Mouse (Mus musculus) heart, embryonic 11.5 days (tissue): ENCODE measurements around the gene Rnaseh2c. TPM values are rescaled to one million over a fixed set of nuclear protein-coding genes. Genes with fewer than 3 reads are reported as not detected.

ENCODE experiments used
- ATAC-seq: fragments of 200-750 bp; cut with Nextera tagmentation; replicated peaks from 2 replicates; pipeline ENCODE4 v1.8.0; 2017; ENCODE audit warnings: moderate library complexity; ENCODE audit not compliant: insufficient number of reproducible peaks, low FRiP score, low TSS enrichment
- H3K27ac ChIP-seq: fragments of 300-500 bp; sonication (generic); 2 replicates; pipeline ENCODE4 v1.5.1; 2014; ENCODE audit warnings: mild to moderate bottlenecking, low read depth, low read length
- H3K27me3 ChIP-seq: fragments of 300-500 bp; sonication (generic); 2 replicates; pipeline ENCODE4 v1.6.1; 2014; ENCODE audit warnings: mild to moderate bottlenecking, low read length, mixed read lengths; ENCODE audit not compliant: control insufficient read depth, insufficient read depth
- H3K36me3 ChIP-seq: fragments of 300-500 bp; sonication (generic); 2 replicates; pipeline ENCODE4 v1.6.1; 2014; ENCODE audit warnings: mild to moderate bottlenecking, low read length, moderate library complexity, mixed read lengths; ENCODE audit not compliant: control insufficient read depth, insufficient read depth
- H3K4me1 ChIP-seq: fragments of 300-500 bp; sonication (generic); 2 replicates; pipeline ENCODE4 v1.6.1; 2014; ENCODE audit warnings: low read length; ENCODE audit not compliant: control insufficient read depth, insufficient read depth
- H3K4me2 ChIP-seq: fragments of 300-500 bp; sonication (generic); 2 replicates; pipeline ENCODE4 v1.6.1; 2014; ENCODE audit warnings: mild to moderate bottlenecking, moderate library complexity
- H3K4me3 ChIP-seq: fragments of 300-500 bp; sonication (generic); 2 replicates; pipeline ENCODE4 v1.5.1; 2014; ENCODE audit warnings: low read depth, low read length
- H3K9ac ChIP-seq: fragments of 300-500 bp; sonication (generic); 2 replicates; pipeline ENCODE4 v1.6.1; 2014; ENCODE audit warnings: mild to moderate bottlenecking, low read depth, low read length, moderate library complexity
- H3K9me3 ChIP-seq: fragments of 300-500 bp; sonication (generic); replicated peaks from 2 replicates; pipeline ENCODE4 v1.6.1; 2016; ENCODE audit warnings: low read length; ENCODE audit not compliant: control insufficient read depth
- WGBS: fragments of 180-500 bp; shearing (Covaris S2); extraction: QIAGEN DNeasy Blood & Tissue Kit; methylation state at CpG from one replicate; pipeline ENCODE4 v1.1.7; 2014; ENCODE audit not compliant: insufficient replicate concordance; 5-methylcytosine and 5-hydroxymethylcytosine counted together
- polyA plus RNA-seq: library from polyadenylated mRNA; unstranded; fragments of >200 nt; fragmentation: Nextera tagmentation; extraction: Ambion mirVana; gene quantifications from 2 replicates; pipeline ENCODE4 v1.2.1, GENCODE M21; 2014

Rnaseh2c gene
- polyA plus RNA-seq, 1 experiment from 2014 or later = 106 TPM

GRCm38 (mm10) chr19:5561252-5561790, 40.4 kb upstream of the Rnaseh2c start:
- Histone ChIP-seq H3K4me3 (peak overlapping the region; percentile 42), H3K4me1 (peaks cover 12% of the 10 kb centered on the region), H3K9ac (no peak overlapping the region), H3K9me3 (no peaks in the 10 kb centered on the region), H3K27me3 (peaks cover 85% of the 10 kb centered on the region), H3K36me3 (no peaks in the 10 kb centered on the region), H3K4me2 (peak overlapping the region; percentile 67), H3K27ac (no peak overlapping the region)
- WGBS = 25% methylated on average over 10 of the region's 10 CpGs
- ATAC-seq = no peak

GRCm38 (mm10) chr19:5561886-5562285, 39.8 kb upstream of the Rnaseh2c start:
- Histone ChIP-seq H3K9ac (no peak overlapping the region), H3K4me3 (no peak overlapping the region), H3K36me3 (no peaks in the 10 kb centered on the region), H3K27me3 (peaks cover 90% of the 10 kb centered on the region), H3K9me3 (no peaks in the 10 kb centered on the region), H3K27ac (no peak overlapping the region), H3K4me1 (peaks cover 12% of the 10 kb centered on the region), H3K4me2 (no peak overlapping the region)
- ATAC-seq = no peak
- 62% methylated on average over 3 of the region's 3 CpGs for WGBS

GRCm38 (mm10) chr19:5562776-5563175, 38.9 kb upstream of the Rnaseh2c start:
- ATAC-seq = no peak
- H3K27ac ChIP-seq = no peak overlapping the region
- peaks cover 82% of the 10 kb centered on the region for H3K27me3 ChIP-seq
- H3K4me2 ChIP-seq = no peak overlapping the region
- WGBS = 86% methylated on average over 10 of the region's 10 CpGs
- no peaks in the 10 kb centered on the region for H3K36me3 ChIP-seq
- H3K4me1 ChIP-seq = peaks cover 12% of the 10 kb centered on the region
- H3K4me3 ChIP-seq = no peak overlapping the region
- H3K9me3 ChIP-seq = no peaks in the 10 kb centered on the region
- no peak overlapping the region for H3K9ac ChIP-seq

- no peaks in the 10 kb centered on the region for H3K9me3 ChIP-seq
- H3K4me1 ChIP-seq = peaks cover 5% of the 10 kb centered on the region; the same call in 1 of the 2 replicates
- H3K36me3 ChIP-seq = peaks cover 2% of the 10 kb centered on the region; the same call in 1 of the 2 replicates
- H3K27ac ChIP-seq = no peak overlapping the region
- no peak for ATAC-seq
- H3K9ac ChIP-seq = no peak overlapping the region
- WGBS = 57% methylated on average over 5 of the region's 5 CpGs
- peak overlapping the region; percentile 96; the same call in 1 of the 2 replicates for H3K4me2 ChIP-seq
- H3K27me3 ChIP-seq = peaks cover 55% of the 10 kb centered on the region
- H3K4me3 ChIP-seq = no peak overlapping the region
Observed at GRCm38 (mm10) chr19:5566316-5566715, 35.4 kb upstream of the Rnaseh2c start.

GRCm38 (mm10) chr19:5567180-5567533, 34.5 kb upstream of the Rnaseh2c start:
- peak overlapping the region; percentile 80 for H3K9ac ChIP-seq
- H3K27ac ChIP-seq = peak overlapping the region; percentile 86; the same call in 1 of the 2 replicates
- no peaks in the 10 kb centered on the region for H3K9me3 ChIP-seq
- H3K4me1 ChIP-seq = peaks cover 5% of the 10 kb centered on the region; the same call in 1 of the 2 replicates
- H3K4me3 ChIP-seq = peak overlapping the region; percentile 75
- H3K27me3 ChIP-seq = peaks cover 46% of the 10 kb centered on the region
- peaks cover 2% of the 10 kb centered on the region; the same call in 1 of the 2 replicates for H3K36me3 ChIP-seq
- WGBS = 3% methylated on average over 26 of the region's 26 CpGs
- H3K4me2 ChIP-seq = peak overlapping the region; percentile 96
- ATAC-seq = no peak

GRCm38 (mm10) chr19:5567534-5568469, 33.9 kb upstream of the Rnaseh2c start, which contains the start of gene Ap5b1:
Gene Ap5b1, plus strand, starts transcription at chr19:5568025.
- WGBS = under 1% methylated on average over 89 of the region's 102 CpGs
- Histone ChIP-seq H3K4me2 (peak within 1 kb of the TSS; percentile 96), H3K36me3 (peaks cover 2% of the 10 kb centered on the region; the same call in 1 of the 2 replicates), H3K9me3 (no peaks in the 10 kb centered on the region), H3K27ac (peak within 1 kb of the TSS; percentile 86), H3K27me3 (peaks cover 40% of the 10 kb centered on the region), H3K4me3 (peak within 1 kb of the TSS; percentile 75), H3K9ac (peak within 1 kb of the TSS; percentile 80), H3K4me1 (peaks cover 5% of the 10 kb centered on the region; the same call in 1 of the 2 replicates)
- peak; percentile 79 for ATAC-seq

GRCm38 (mm10) chr19:5568470-5569140, 33.1 kb upstream of the Rnaseh2c start:
- Histone ChIP-seq H3K36me3 (peaks cover 2% of the 10 kb centered on the region; the same call in 1 of the 2 replicates), H3K9me3 (no peaks in the 10 kb centered on the region), H3K27me3 (peaks cover 32% of the 10 kb centered on the region), H3K9ac (peak overlapping the region; percentile 80; the same call in 1 of the 2 replicates), H3K27ac (no peak overlapping the region), H3K4me2 (peak overlapping the region; percentile 96), H3K4me1 (peaks cover 5% of the 10 kb centered on the region; the same call in 1 of the 2 replicates), H3K4me3 (peak overlapping the region; percentile 75)
- ATAC-seq = 0 out of 2 replicates have a peak, but pooled peaks have one; percentile 29
- 11% methylated on average over 27 of the region's 27 CpGs for whole genome bisulfite sequencing

GRCm38 (mm10) chr19:5569521-5569920, 32.2 kb upstream of the Rnaseh2c start:
- Histone ChIP-seq H3K36me3 (peaks cover 2% of the 10 kb centered on the region; the same call in 1 of the 2 replicates), H3K9me3 (no peaks in the 10 kb centered on the region), H3K9ac (no peak overlapping the region), H3K27me3 (peaks cover 23% of the 10 kb centered on the region), H3K4me2 (no peak overlapping the region), H3K4me3 (no peak overlapping the region; the same call in 1 of the 2 replicates), H3K27ac (no peak overlapping the region), H3K4me1 (peaks cover 5% of the 10 kb centered on the region; the same call in 1 of the 2 replicates)
- ATAC-seq = no peak
- 81% methylated on average over 10 of the region's 10 CpGs for WGBS
